ENCODE assay signal across 23 mouse cellular contexts in genomic region chr7:40388152-40388551, GRCm38 (mm10).
DNase-seq lines count a peak whose midpoint lies in the region; ATAC-seq and TF ChIP-seq lines count a peak whose summit lies in the region.
"Had no signal": no experiment of that assay in that cellular context is flagged by ENCODE, and none has a peak within 500 bp of the region (broad histone marks: within the 10 kb centered on the region; RNA-seq: fewer than 3 reads in every experiment).

No protein-coding gene starts in this region.

- no peaks in the 10 kb centered on the region for H3K79me2 ChIP-seq in CH12.LX (replicated peaks; ENCODE audit: control insufficient read depth, extremely low read depth, insufficient read depth, poor library complexity, severe bottlenecking)

- no peak for TF ChIP-seq EP300 in CH12.LX (IDR thresholded peaks at IDR 0.05; ENCODE audit: low read length)

- no peak for TF ChIP-seq CTCF in CH12.LX (conservative IDR thresholded peaks at IDR 0.05 in 1 of 2, IDR thresholded peaks at IDR 0.05 in 1 of 2; ENCODE audit: low read depth in 2 of 2, low read length in 2 of 2)

- no peak overlapping the region for H3K9ac ChIP-seq in CH12.LX (ENCODE audit: insufficient read depth, low read depth)
- no peak overlapping the region for H3K9ac ChIP-seq in midbrain, embryonic 11.5 days (ENCODE audit: low read length)
- H3K9ac ChIP-seq: embryonic facial prominence, embryonic 12.5 days; forebrain, embryonic 13.5 days; forebrain, embryonic 15.5 days; forebrain, postnatal 0 days had no signal

- H3K4me2 ChIP-seq in CH12.LX (ENCODE audit: insufficient read depth, low read depth, poor library complexity, severe bottlenecking): no peak overlapping the region; the same call in 1 of the 2 replicates
- no peak overlapping the region for H3K4me2 ChIP-seq in midbrain, embryonic 11.5 days
- H3K4me2 ChIP-seq: embryonic facial prominence, embryonic 12.5 days; forebrain, embryonic 13.5 days; forebrain, embryonic 15.5 days had no signal

- no peak for DNase-seq in frontal cortex, postnatal 25 days (ENCODE audit: low spot score in 2 of 2)
- DNase-seq in CH12.LX (ENCODE audit: extremely low read depth) (no peak), R1 (ENCODE audit: low read depth, low spot score) (peak; percentile 50)
- DNase-seq in midbrain, embryonic 11.5 days (ENCODE audit: low spot score, missing footprints): no peak
- no peak for DNase-seq in left cerebral cortex, adult 11 months (ENCODE audit: low spot score)
- DNase-seq: adrenal gland, adult 2 months; adrenal gland, postnatal 10 days; adrenal gland, postnatal 25 days; B cell, adult 2 months; cerebellum, adult 11-12 months; cerebellum, adult 2 months; cerebellum, adult 9-10 months; cerebellum, postnatal 10 days; cerebellum, postnatal 25 days; forebrain, postnatal 0 days had no signal

- dilution Hi-C loops in CH12.LX (cut with MboI; ENCODE audit: extremely low pct_ligation_motif_present, extremely low pct_unique_long_range_greater_than_20kb, low sequenced_read_pairs): no loop called here

- no peak overlapping the region for H3K4me3 ChIP-seq in CH12.LX (replicated peaks in 1 of 3; ENCODE audit: low read depth in 2 of 3, low read length in 2 of 3, poor library complexity in 1 of 3)
- H3K4me3 ChIP-seq in midbrain, embryonic 11.5 days (ENCODE audit: low read depth, low read length): no peak overlapping the region
- H3K4me3 ChIP-seq: embryonic facial prominence, embryonic 10.5 days; embryonic facial prominence, embryonic 12.5 days; forebrain, embryonic 13.5 days; forebrain, embryonic 15.5 days had no signal

- peak; percentile 29; the same call in 1 of the 2 replicates for ATAC-seq in frontal cortex, adult (ENCODE audit: low TSS enrichment)
- ATAC-seq in midbrain, embryonic 11.5 days (ENCODE audit: low FRiP score): no peak
- ATAC-seq: CD4-positive, CD25-positive, alpha-beta regulatory T cell, adult 4 months; forebrain, embryonic 13.5 days; forebrain, embryonic 15.5 days; forebrain, postnatal 0 days; Patski had no signal

- WGBS in midbrain, embryonic 11.5 days: 91% methylated on average over 5 of the region's 5 CpGs

- TF ChIP-seq RAD21 in CH12.LX (IDR thresholded peaks at IDR 0.05; ENCODE audit: low read depth, low read length): no peak

- H3K27ac ChIP-seq in CH12.LX (ENCODE audit: insufficient read depth, low read depth): no peak overlapping the region
- no peak overlapping the region for H3K27ac ChIP-seq in midbrain, embryonic 11.5 days (ENCODE audit: low read depth, low read length)
- H3K27ac ChIP-seq: embryonic facial prominence, embryonic 10.5 days; embryonic facial prominence, embryonic 12.5 days; forebrain, embryonic 13.5 days; forebrain, embryonic 15.5 days had no signal

- in situ Hi-C loops in CH12.LX (cut with MboI; ENCODE audit: low pct_ligation_motif_present, low pct_unique_long_range_greater_than_20kb, low sequenced_read_pairs): no loop called here

- peaks cover 2 to 34% of the 10 kb centered on the region in 2 experiments; a peak in 2 of 4 replicates for H3K4me1 ChIP-seq in CH12.LX (ENCODE audit: control insufficient read depth in 1 of 2, insufficient read depth in 2 of 2)
- H3K4me1 ChIP-seq in midbrain, embryonic 11.5 days (ENCODE audit: control insufficient read depth, insufficient read depth, low read length): peaks cover 29% of the 10 kb centered on the region
- H3K4me1 ChIP-seq: embryonic facial prominence, embryonic 12.5 days had no signal

- H3K27me3 ChIP-seq in CH12.LX (replicated peaks): no peaks in the 10 kb centered on the region
- no peaks in the 10 kb centered on the region for H3K27me3 ChIP-seq in midbrain, embryonic 11.5 days (ENCODE audit: control insufficient read depth, insufficient read depth, low read length)
- H3K27me3 ChIP-seq: embryonic facial prominence, embryonic 12.5 days; forebrain, embryonic 13.5 days; forebrain, embryonic 15.5 days; Patski had no signal

- no peaks in the 10 kb centered on the region for H3K9me3 ChIP-seq in CH12.LX (replicated peaks; ENCODE audit: low read length)
- H3K9me3 ChIP-seq in midbrain, embryonic 11.5 days (ENCODE audit: control insufficient read depth, low read length): no peaks in the 10 kb centered on the region
- H3K9me3 ChIP-seq: embryonic facial prominence, embryonic 10.5 days; embryonic facial prominence, embryonic 12.5 days; forebrain, embryonic 13.5 days; forebrain, embryonic 15.5 days had no signal

- H3K36me3 ChIP-seq in CH12.LX (replicated peaks in 1 of 2; ENCODE audit: control insufficient read depth in 1 of 2, insufficient read depth in 1 of 2, low read length in 1 of 2): no peaks in the 10 kb centered on the region
- H3K36me3 ChIP-seq in midbrain, embryonic 11.5 days (ENCODE audit: control insufficient read depth, insufficient read depth, low read length): no peaks in the 10 kb centered on the region
- H3K36me3 ChIP-seq: embryonic facial prominence, embryonic 10.5 days; embryonic facial prominence, embryonic 12.5 days; forebrain, embryonic 15.5 days; G1E had no signal

- no peak for TF ChIP-seq POLR2A in CH12.LX (IDR thresholded peaks at IDR 0.05; ENCODE audit: low read depth, low read length)

TF ChIP-seq in CH12.LX, 34 proteins besides CTCF, POLR2A, EP300 and RAD21:
- TF ChIP-seq MAX (IDR thresholded peaks at IDR 0.05; ENCODE audit: low read length) (no peak), MAFK (IDR thresholded peaks at IDR 0.05; ENCODE audit: insufficient replicate concordance, low read length) (peak; percentile 60; the same call in 1 of the 2 replicates)
